Mouse (Mus musculus) kidney, embryonic 15.5 days (tissue): ENCODE results near the gene Vmn2r41. TPM values are rescaled to one million over a fixed set of nuclear protein-coding genes. Genes with fewer than 3 reads are reported as not detected.
"Not testable (repeated sequence)": the region's sequence is repeated elsewhere in the genome, so short reads cannot be mapped to it uniquely, and the experiment has no call there.

Source experiments
- ATAC-seq: fragments of 200-750 bp; cut with Nextera tagmentation; replicated peaks from 2 replicates; pipeline ENCODE4 v1.8.0; 2017; ENCODE audit warnings: moderate TSS enrichment; ENCODE audit not compliant: low FRiP score
- H3K27ac ChIP-seq: fragments of 300-500 bp; sonication (generic); 2 replicates; pipeline ENCODE4 v1.5.1; 2015; ENCODE audit warnings: mild to moderate bottlenecking, inconsistent platforms
- H3K27me3 ChIP-seq: fragments of 300-500 bp; sonication (generic); 2 replicates; pipeline ENCODE4 v1.6.1; 2015; ENCODE audit warnings: inconsistent platforms
- H3K36me3 ChIP-seq: fragments of 300-500 bp; sonication (generic); 2 replicates; pipeline ENCODE4 v1.6.1; 2015; ENCODE audit warnings: inconsistent platforms
- H3K4me1 ChIP-seq: fragments of 300-500 bp; sonication (generic); 2 replicates; pipeline ENCODE4 v1.6.1; 2015; ENCODE audit warnings: inconsistent platforms
- H3K4me2 ChIP-seq: fragments of 300-500 bp; sonication (generic); 2 replicates; pipeline ENCODE4 v1.6.1; 2015; ENCODE audit warnings: moderate library complexity, mild to moderate bottlenecking, inconsistent platforms
- H3K4me3 ChIP-seq: fragments of 300-500 bp; sonication (generic); replicated peaks from 2 replicates; pipeline ENCODE4 v1.5.1; 2015; ENCODE audit warnings: mild to moderate bottlenecking, inconsistent platforms
- H3K9ac ChIP-seq: fragments of 300-500 bp; sonication (generic); 2 replicates; pipeline ENCODE4 v1.6.1; 2015; ENCODE audit warnings: mild to moderate bottlenecking, inconsistent platforms
- H3K9me3 ChIP-seq: fragments of 300-500 bp; sonication (generic); replicated peaks from 2 replicates; pipeline ENCODE4 v1.6.1; 2016; ENCODE audit warnings: inconsistent platforms
- WGBS: fragments of 180-500 bp; shearing (Covaris S2); methylation state at CpG from one replicate; pipeline ENCODE4 v1.1.7; 2015; ENCODE audit warnings: mixed read lengths; 5-methylcytosine and 5-hydroxymethylcytosine counted together
- polyA plus RNA-seq: library from polyadenylated mRNA; unstranded; fragments of >200 nt; fragmentation: Nextera tagmentation; extraction: Ambion mirVana; gene quantifications from 2 replicates; pipeline ENCODE4 v1.2.1, GENCODE M21; 2015

The Vmn2r41 gene
- polyA plus RNA-seq: not detected in 2 replicates

DNA sequence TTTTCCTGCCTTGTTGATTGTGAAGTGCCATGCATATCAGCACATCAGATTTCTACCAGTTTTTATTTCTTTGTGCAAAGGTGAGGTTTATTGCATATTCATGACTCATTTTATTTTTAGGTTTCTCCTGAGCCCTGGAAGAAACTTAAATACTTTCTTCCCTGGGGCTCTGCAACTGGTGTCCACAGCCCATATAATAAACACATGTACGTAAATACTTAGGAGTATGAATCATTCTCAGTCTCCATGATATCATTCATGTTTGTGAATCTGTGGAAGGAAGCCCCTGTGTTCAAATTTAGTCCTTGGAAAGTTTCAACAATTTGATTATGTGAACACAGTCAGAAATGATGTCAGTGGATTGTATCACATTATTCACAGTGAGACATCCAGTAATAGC, at the start of gene Vmn2r41:
TSS of gene Vmn2r41 (minus strand) at position 101 of the 400 bp plus-strand sequence.
- H3K4me3 ChIP-seq, H3K27me3 ChIP-seq, H3K36me3 ChIP-seq, H3K27ac ChIP-seq, ATAC-seq, H3K9me3 ChIP-seq, H3K4me1 ChIP-seq, H3K9ac ChIP-seq, H3K4me2 ChIP-seq: not testable (repeated sequence)
- WGBS: no CpG with 5 or more reads among the region's 1 CpGs

DNA sequence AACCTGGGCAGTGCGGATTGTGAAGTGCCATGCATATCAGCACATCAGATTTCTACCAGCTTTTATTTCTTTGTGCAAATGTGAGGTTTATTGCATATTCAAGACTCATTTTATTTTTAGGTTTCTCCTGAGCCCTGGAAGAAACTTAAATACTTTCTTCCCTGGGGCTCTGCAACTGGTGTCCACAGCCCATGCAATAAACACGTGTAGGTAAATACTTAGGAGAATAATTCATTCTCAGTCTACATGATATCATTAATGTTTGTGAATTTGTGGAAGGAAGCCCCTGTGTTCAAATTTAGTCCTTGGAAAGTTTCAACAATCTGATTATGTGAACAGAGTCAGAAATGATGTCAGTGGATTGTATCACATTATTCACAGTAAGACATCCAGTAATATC, 38.8 kb upstream of the Vmn2r41 start, which contains the start of gene Vmn2r42:
TSS of gene Vmn2r42 (minus strand) at position 101 of the 400 bp plus-strand sequence.
- WGBS: no CpG with 5 or more reads among the region's 2 CpGs
- not testable (repeated sequence) for H3K4me2 ChIP-seq, H3K4me3 ChIP-seq, H3K9ac ChIP-seq, ATAC-seq, H3K9me3 ChIP-seq, H3K27ac ChIP-seq, H3K36me3 ChIP-seq, H3K27me3 ChIP-seq, H3K4me1 ChIP-seq

DNA sequence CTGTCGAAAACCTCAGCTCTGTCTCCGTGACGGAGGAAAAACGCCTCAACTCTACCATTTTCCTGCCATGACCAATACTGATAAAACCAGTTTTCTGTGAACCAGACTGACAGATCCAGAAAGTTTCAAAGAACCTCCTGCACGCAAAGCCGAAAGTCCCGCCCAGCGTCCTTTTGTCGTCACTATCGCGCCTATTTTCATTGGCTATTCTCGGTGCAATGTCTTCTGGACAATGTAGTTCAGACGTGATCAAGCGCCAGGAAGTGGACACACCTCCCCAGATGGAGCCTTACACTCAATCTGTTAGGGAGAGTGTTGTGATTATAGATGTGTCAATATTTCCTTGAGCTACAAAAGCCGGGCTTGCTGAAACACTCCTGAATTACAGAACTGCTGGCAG, 68.6 kb downstream of the Vmn2r41 start:
- not testable (repeated sequence) for H3K4me1 ChIP-seq
- 40% methylated on average over 11 of the region's 15 CpGs for WGBS

More for the DNA sequence above, 68.6 kb downstream of the Vmn2r41 start:
- H3K36me3 ChIP-seq, H3K4me2 ChIP-seq, H3K9me3 ChIP-seq, H3K27ac ChIP-seq, H3K27me3 ChIP-seq, H3K9ac ChIP-seq, H3K4me3 ChIP-seq, ATAC-seq: not testable (repeated sequence)

Other genes with a start within 250 kb of the Vmn2r41 start
- gene Vmn2r42, start 38.7 kb upstream of the Vmn2r41 start, polyA plus RNA-seq: not detected in 2 replicates
- gene Vmn2r43, start 98.9 kb upstream of the Vmn2r41 start, polyA plus RNA-seq: not detected in 2 replicates
- not detected in 2 replicates for gene Vmn2r44, start 221.7 kb upstream of the Vmn2r41 start, polyA plus RNA-seq